Mouse (Mus musculus) kidney, postnatal 10 days (tissue): ENCODE measurements around the gene Krtap27-1.
A peak's percentile ranks its signal among the peaks of the same experiment; 100 is the strongest.

ENCODE experiments used
- DNase-seq: peaks from one replicate; pipeline ENCODE4 v3.0.0; 2021; ENCODE audit warnings: mixed read lengths

Krtap27-1 gene

GRCm38 (mm10) chr16:88671571-88671970 lies at the start of gene Krtap27-1:
Gene Krtap27-1, minus strand, starts transcription at chr16:88671671.
- no peak for DNase-seq

DNA sequence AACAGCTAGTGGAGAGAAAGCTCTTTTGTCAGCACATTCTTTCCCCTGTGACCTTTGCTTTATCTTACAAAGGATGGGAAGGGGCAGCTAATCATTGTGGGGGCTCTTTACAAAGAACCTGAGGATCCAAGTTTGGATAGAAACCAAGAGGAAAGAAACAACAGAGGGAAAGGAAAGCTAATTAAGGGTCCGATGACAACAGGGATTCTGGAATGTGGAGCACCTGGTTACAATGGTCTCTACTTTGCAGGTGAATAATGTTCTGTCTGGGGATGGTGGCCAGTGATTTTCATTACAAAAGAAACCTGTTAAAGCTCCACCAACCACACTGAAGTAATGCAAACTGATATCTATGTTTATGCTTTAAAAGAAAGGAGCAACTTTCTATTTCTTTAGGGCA lies 48.6 kb upstream of the Krtap27-1 start:
- DNase-seq, result no peak

DNA sequence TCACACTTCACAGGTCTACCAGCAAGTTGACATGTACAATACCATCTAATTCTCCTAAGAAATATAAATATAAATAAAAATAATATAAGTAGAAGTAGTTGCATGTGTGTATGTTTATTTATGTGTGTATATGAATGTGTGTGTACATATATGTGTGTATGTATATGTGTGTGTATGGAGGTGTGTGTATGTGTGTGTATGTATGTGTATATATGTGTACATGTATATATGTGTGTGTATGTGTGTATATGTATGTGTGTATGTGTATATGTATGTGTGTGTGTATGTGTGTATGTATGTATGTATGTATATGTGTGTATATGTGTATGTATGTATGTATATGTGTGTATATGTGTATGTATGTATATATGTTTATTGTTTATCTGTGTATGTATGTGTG lies 45.1 kb upstream of the Krtap27-1 start:
- no peak for DNase-seq

GRCm38 (mm10) chr16:88711245-88711644 lies 39.8 kb upstream of the Krtap27-1 start:
- no peak for DNase-seq

GRCm38 (mm10) chr16:88710757-88711156 lies 39.3 kb upstream of the Krtap27-1 start:
- DNase-seq, result no peak

DNA sequence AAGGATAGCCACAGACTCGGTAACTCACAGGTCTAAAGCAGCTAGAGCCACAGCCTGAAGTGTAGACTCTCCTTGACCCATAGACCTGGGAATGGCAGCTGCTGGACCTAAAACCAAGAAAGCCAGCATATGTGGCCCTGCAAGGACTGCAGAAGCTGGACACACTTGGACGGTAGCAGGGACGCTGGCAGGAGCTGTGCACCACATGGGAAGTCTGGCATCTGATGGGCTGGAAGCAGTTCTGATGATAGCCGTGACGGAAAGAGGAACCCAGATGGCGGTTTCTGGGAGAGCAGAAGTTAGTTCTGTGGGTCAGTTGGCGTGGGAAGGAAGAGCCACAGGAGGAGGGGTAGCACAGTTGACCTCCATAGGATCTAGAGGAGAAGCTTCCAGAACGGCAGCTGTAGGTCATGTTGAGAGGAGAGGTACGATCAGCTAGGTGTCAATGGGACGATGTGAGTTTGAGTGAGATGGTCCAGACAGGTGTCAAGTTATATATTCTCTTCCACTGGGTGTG lies 36.1 kb upstream of the Krtap27-1 start, which contains the start of gene 2310061N02Rik:
Gene 2310061N02Rik, minus strand, starts transcription at position 467 of the 517 bp plus-strand sequence.
- DNase-seq, result no peak

GRCm38 (mm10) chr16:88701072-88701864 lies 29.8 kb upstream of the Krtap27-1 start:
- DNase-seq, result no peak

GRCm38 (mm10) chr16:88696256-88696655 lies 24.8 kb upstream of the Krtap27-1 start:
- no peak for DNase-seq

DNA sequence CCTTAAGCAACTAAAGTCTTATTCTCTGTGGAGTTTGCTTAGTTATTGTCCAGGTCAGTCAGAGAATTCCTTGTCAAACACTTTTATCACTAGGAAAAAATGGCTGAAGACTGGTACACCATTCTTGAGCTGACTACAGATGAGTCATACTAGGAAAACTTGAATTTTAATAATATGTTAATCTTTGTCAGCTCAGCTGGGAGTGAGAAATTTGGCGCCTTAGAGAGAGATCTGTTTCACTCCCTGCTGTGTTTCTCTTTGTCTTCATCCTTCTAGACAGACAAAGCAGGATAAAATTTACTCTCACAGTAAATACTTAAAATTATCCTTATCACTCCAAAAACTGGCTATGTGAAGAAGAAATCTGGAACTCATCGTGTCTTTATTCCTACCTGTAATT lies 9.8 kb upstream of the Krtap27-1 start:
- DNase-seq, result no peak

DNA sequence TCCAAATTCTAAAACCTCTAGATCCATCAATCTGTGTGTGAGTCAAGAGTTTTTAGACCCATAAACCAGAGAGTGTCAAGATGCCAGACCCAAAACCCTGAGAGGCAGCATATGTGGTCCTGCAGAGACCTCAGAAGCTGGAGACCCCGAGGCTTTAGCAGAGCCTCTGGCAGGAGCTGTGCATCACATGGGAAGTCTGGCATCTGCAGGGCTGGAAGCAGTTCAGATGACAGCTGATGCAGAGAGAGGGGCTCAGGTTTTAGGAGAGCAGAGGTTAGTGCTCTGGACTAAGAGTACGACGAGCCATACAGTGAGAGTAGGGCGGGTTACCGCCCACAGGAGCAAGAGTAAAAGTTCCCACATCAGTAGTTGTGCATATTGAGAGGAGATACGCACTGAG lies 7.6 kb upstream of the Krtap27-1 start:
- no peak for DNase-seq

DNA sequence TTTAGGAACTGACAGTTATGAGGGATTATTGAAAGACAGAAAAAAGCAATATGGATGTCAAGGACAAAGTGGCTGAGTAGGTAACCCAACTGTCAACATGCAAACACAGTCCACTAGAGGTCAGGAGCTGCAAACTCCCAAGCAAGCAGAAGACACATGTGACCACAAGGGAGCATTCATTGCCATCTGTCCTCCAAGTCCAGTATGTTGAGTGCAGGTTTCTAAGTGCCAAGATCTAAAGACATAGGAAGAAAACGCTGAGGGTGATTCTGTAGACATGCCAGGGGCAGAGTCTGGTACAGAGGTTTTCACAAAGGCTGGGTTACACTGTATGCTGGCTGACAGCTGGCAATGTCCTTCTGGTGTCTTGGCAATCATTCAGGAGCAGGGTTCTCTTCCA lies 14.0 kb downstream of the Krtap27-1 start:
- DNase-seq, result peak; percentile 6

DNA sequence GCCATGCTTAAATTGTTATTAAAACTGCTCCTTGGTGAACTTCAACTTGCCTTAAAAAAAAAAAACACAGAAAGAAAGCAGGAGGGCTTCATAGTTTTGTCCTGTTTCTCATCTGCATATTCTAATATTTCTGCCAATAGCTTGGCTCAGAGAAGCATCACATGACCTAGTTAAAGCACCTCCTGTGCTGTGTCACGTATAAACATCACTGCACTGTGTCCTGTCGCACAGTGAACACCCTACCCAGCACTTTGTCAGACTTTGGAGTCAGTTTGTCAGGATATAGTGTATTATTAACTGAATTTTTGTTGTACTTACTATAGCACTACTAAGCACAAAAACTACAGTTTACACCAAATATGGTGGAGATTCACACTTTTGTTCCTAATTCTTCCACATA lies 19.5 kb downstream of the Krtap27-1 start:
- no peak for DNase-seq

DNA sequence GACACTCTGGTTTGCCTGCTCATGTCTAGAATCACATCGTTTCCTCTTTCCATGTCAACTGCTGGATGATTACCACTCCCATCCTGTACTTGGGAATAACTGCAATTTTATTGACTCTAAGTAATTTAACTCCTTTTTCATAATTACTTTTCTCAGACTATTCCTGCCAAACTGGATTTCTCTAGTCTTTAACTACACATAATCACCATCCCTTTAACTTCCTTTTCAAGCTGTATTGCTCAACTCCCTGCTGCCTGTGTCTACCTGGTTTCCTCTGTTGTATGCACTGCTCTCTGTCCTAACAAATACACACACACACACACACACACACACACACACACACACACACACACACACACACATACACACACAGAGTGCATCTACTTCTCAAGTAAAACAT lies 20.4 kb downstream of the Krtap27-1 start:
- no peak for DNase-seq

- DNase-seq, result no peak
Measured at GRCm38 (mm10) chr16:88647358-88647846, 24.1 kb downstream of the Krtap27-1 start, which contains the start of gene Krtap26-1. Gene Krtap26-1, minus strand, starts transcription at chr16:88647796.

GRCm38 (mm10) chr16:88646366-88647111 lies 24.9 kb downstream of the Krtap27-1 start:
- DNase-seq, result no peak

DNA sequence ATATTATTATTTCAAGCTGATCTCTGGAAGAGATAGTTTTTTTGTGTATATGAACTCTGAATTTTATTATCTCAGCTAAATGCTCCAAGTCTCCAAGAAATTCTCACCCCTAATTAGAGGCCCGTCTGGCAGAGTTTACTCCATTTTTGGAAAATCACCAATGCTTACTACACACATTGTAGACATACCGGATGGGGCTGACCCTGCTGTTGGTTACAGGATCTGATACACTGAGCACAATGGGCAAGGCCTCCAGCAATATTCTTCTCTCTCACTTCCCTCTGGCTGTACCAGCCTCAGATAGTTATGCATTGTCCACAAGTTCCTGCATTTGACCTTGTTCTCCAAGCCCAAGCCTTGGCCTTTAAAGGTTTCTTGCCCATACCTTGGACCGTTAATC lies 31.4 kb downstream of the Krtap27-1 start:
- no peak for DNase-seq

DNA sequence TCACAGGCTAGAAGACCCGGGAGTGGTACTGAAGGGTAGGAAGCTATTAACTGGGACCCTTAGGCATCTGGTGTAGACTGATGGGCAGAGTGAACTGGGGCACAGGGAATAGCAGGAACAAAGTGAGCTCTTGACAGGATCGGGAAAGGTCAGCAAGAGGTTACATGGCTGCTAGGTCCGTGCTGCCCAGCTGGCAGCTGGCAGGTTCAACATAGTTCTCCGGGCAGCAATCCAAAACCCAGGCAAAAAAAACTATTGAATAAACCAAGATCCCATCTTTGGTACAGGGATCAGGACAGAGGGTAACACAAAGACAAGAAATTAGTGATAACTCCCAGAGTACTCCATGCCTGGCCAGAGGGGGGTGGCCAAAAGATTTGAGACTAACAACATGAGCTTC lies 36.3 kb downstream of the Krtap27-1 start:
- peak; percentile 41 for DNase-seq

DNA sequence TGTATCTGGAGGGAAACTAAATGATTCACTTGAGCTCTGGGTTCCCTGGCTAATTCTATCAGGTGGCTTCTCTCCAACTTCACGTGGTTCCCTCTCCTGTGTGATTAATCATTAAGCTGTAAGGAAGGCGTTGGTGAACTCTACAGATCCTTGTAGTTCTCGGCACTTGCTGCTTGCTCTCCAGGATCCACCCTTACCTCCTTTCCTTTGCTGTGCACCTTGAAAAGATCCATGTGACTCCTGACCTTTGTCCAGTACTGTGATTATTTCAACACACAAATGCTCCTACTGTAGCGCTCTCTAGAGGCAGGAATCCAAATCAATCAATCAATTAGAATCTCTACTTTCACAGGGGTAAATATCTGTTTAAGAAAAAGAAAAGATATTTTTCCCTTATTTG lies 40.0 kb downstream of the Krtap27-1 start:
- DNase-seq, result peak; percentile 28

GRCm38 (mm10) chr16:88627566-88627965 lies 43.9 kb downstream of the Krtap27-1 start, which contains the start of gene 2310079G19Rik:
Gene 2310079G19Rik, minus strand, starts transcription at chr16:88627666.
- DNase-seq, result no peak
